8 mouse cellular contexts compared by ENCODE assay signal in genomic region chr6:54597208-54597607, GRCm38 (mm10). TPM values are rescaled to one million over a fixed set of nuclear protein-coding genes. Genes with fewer than 3 reads are reported as not detected.
DNase-seq lines count a peak whose midpoint lies in the region; ATAC-seq and TF ChIP-seq lines count a peak whose summit lies in the region.

Gene Fkbp14 (minus strand): TSS chr6:54597308.

- H3K4me3 ChIP-seq in heart, postnatal 0 days (ENCODE audit: low read depth, low read length) = no peak within 1 kb of the TSS
- H3K4me3 ChIP-seq in liver, embryonic 13.5 days (replicated peaks) = peak within 1 kb of the TSS; percentile 78; the same call in 1 of the 2 replicates

- no peak for ATAC-seq in heart, postnatal 0 days (ENCODE audit: insufficient read depth, low read depth)
- ATAC-seq in liver, embryonic 13.5 days (ENCODE audit: low read depth) = no peak

- H3K9me3 ChIP-seq in heart, postnatal 0 days (replicated peaks; ENCODE audit: control insufficient read depth, low read length) = no peaks in the 10 kb centered on the region
- no peaks in the 10 kb centered on the region for H3K9me3 ChIP-seq in liver, embryonic 13.5 days (replicated peaks)

- H3K36me3 ChIP-seq in heart, postnatal 0 days (replicated peaks; ENCODE audit: control insufficient read depth, insufficient read depth, low read length) = no peaks in the 10 kb centered on the region
- H3K36me3 ChIP-seq in liver, embryonic 13.5 days = no peaks in the 10 kb centered on the region

- DNase-seq in gastrocnemius, postnatal 4 days (ENCODE audit: low spot score in 2 of 2) = no peak
- DNase-seq in gastrocnemius, postnatal 25 days = no peak
- no peak for DNase-seq in adrenal gland, postnatal 14 days
- no peak for DNase-seq in heart, postnatal 0 days (ENCODE audit: low spot score)
- no peak for DNase-seq in liver, embryonic 13.5 days
- no peak for DNase-seq in right cerebral cortex, postnatal 10 days (ENCODE audit: low spot score in 2 of 2)
- no peak for DNase-seq in cerebellum, adult 8-10 months
- DNase-seq in left cerebral cortex, adult 11 months (ENCODE audit: low spot score) = no peak

- WGBS in heart, postnatal 0 days = 71% methylated on average over 4 of the region's 4 CpGs
- 67% methylated on average over 4 of the region's 4 CpGs for WGBS in liver, embryonic 13.5 days (ENCODE audit: insufficient replicate concordance)

- no peak within 1 kb of the TSS for H3K27ac ChIP-seq in heart, postnatal 0 days (ENCODE audit: low read depth)
- no peak within 1 kb of the TSS for H3K27ac ChIP-seq in liver, embryonic 13.5 days

- H3K4me1 ChIP-seq in heart, postnatal 0 days (ENCODE audit: control insufficient read depth, insufficient read depth) = peaks cover 12% of the 10 kb centered on the region
- peaks cover 34% of the 10 kb centered on the region for H3K4me1 ChIP-seq in liver, embryonic 13.5 days (replicated peaks)

- no peak within 1 kb of the TSS for H3K9ac ChIP-seq in heart, postnatal 0 days (replicated peaks; ENCODE audit: low read depth, low read length)
- 0 out of 2 replicates have a peak within 1 kb of the TSS, but pooled peaks have one; percentile 82 for H3K9ac ChIP-seq in liver, embryonic 13.5 days

- H3K4me2 ChIP-seq in heart, postnatal 0 days (ENCODE audit: low read depth, low read length) = peak within 1 kb of the TSS; percentile 87
- peak within 1 kb of the TSS; percentile 96 for H3K4me2 ChIP-seq in liver, embryonic 13.5 days

- TF ChIP-seq EP300 in heart, postnatal 0 days (IDR thresholded peaks at IDR 0.05; ENCODE audit: low read depth) = no peak

- TF ChIP-seq CTCF in heart, postnatal 0 days (IDR thresholded peaks at IDR 0.05; ENCODE audit: low read depth) = no peak

- no peaks in the 10 kb centered on the region for H3K27me3 ChIP-seq in heart, postnatal 0 days (ENCODE audit: control insufficient read depth, insufficient read depth, low read length)
- peaks cover 16% of the 10 kb centered on the region for H3K27me3 ChIP-seq in liver, embryonic 13.5 days

RNA-seq across cellular contexts. Expression of gene Fkbp14, which starts in this region (rescaled TPM):
- total RNA-seq in gastrocnemius, postnatal 4 days (2021) = 10 to 100 TPM; 31.6 to 35.2 TPM
- total RNA-seq in gastrocnemius, postnatal 25 days (2021) = 1 to 10 TPM; 7.6 to 8.4 TPM
- total RNA-seq in adrenal gland, postnatal 14 days (2021) = 17.9 and 20.1 TPM in 2 replicates
- total RNA-seq in heart, postnatal 0 days (2014; rRNA removed; ENCODE audit: low replicate concordance) = 16.4 and 27.3 TPM in 2 replicates
- 11.8 and 14.2 TPM in 2 replicates for polyA plus RNA-seq in heart, postnatal 0 days (2015; fragmentation: Nextera tagmentation; extraction: Ambion mirVana)
- polyA plus RNA-seq in liver, embryonic 13.5 days (2015; fragmentation: Nextera tagmentation; extraction: Ambion mirVana) = 4.3 and 5.4 TPM in 2 replicates
